Mouse (Mus musculus) left cerebral cortex, adult 11 months (tissue): ENCODE results near the gene Orc1.

Experiments used
- DNase-seq: peaks from one replicate; pipeline ENCODE4 v3.0.0; 2022; ENCODE audit warnings: low spot score

Gene Orc1

GRCm38 (mm10) chr4:108635101-108635500 lies 55.9 kb downstream of the Orc1 start:
- no peak for DNase-seq

GRCm38 (mm10) chr4:108637721-108638120 lies 58.5 kb downstream of the Orc1 start:
- DNase-seq, result no peak

GRCm38 (mm10) chr4:108638752-108639151 lies 59.5 kb downstream of the Orc1 start:
- no peak for DNase-seq

GRCm38 (mm10) chr4:108664407-108664806 lies 85.2 kb downstream of the Orc1 start:
- DNase-seq, result no peak
